Mouse (Mus musculus): ENCODE measurements around the gene Uimc1.

DNA sequence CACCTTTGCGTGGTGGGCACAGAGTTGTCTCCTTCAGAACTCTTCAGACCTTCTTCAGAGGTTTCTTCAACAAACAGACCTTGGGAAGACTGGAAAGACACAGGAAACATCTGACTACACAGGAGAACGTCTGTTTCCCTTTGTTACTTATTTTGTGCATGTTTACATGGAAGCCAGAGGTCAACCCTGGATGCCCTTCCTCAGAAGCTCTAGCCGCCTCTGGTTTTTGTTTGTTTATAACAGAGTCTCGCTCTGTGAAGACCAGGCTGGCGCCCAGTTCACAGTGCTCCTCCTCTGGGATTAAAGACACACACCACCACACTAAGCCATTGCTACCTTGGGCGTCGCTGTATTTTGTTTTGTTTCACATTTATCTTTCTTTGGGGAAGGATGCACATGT is 30.4 kb downstream of the Uimc1 start:
- TF ChIP-seq CTCF (IDR thresholded peaks at IDR 0.05; ENCODE audit: low read depth), result no peak
- no peak for TF ChIP-seq EP300 (IDR thresholded peaks at IDR 0.05; ENCODE audit: low read depth)
